Mouse (Mus musculus) E14TG2a.4 (cell line): ENCODE measurements around the gene Sympk.

Experiments
- H3K27me3 ChIP-seq: 2 replicates; pipeline ENCODE4 v1.6.1; 2014; ENCODE audit warnings: low read length, control low read depth; ENCODE audit not compliant: insufficient read depth
- H3K36me3 ChIP-seq: 2 replicates; pipeline ENCODE4 v1.6.1; 2014; ENCODE audit warnings: low read length, control low read depth; ENCODE audit not compliant: insufficient read depth
- H3K4me1 ChIP-seq: replicated peaks from 2 replicates; pipeline ENCODE4 v1.6.1; 2014; ENCODE audit warnings: low read depth, low read length, control low read depth
- H3K4me3 ChIP-seq: replicated peaks from 2 replicates; pipeline ENCODE4 v1.5.1; 2014; ENCODE audit warnings: mild to moderate bottlenecking, low read length
- H3K9me3 ChIP-seq: 2 replicates; pipeline ENCODE4 v1.6.1; 2014; ENCODE audit warnings: low read length, control low read depth
- CTCF ChIP-seq: conservative IDR thresholded peaks from 2 replicates; pipeline ENCODE4 v1.5.1; 2014; ENCODE audit warnings: low read length
- NANOG ChIP-seq: IDR thresholded peaks from 2 replicates; pipeline ENCODE4 v1.6.1; 2014; ENCODE audit warnings: borderline replicate concordance, low read length, mixed read lengths
- POU5F1 ChIP-seq: IDR thresholded peaks from 2 replicates; pipeline ENCODE4 v1.6.1; 2014; ENCODE audit warnings: low read length, borderline replicate concordance

Gene Sympk

DNA sequence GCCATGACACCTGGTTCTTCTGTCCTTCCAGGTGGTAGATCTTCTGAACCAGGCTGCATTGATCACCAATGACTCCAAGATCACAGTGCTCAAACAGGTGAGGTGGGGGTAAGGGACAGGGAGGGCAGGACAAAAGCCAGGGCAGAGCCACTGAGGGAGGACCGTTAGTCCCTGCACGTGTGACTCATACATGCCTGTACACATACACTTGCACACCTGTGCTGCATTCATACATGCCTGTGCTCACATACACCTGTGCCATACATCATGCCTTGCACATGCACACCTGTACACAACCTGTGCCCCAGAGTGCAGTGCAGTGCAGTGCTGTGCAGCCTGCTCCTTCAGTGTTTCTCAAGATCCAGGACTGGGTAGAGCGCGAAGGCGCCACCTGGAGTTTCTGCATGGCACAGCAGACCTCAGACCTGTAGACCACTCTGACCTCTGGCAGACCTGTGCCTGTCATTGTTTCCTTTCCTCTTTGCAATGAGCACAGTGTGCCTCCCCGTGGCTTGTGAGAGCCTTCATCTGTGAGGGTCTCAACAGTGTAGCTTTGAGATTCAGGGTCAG lies 5.0 kb downstream of the Sympk start:
- H3K9me3 ChIP-seq, result peaks cover 9% of the 10 kb centered on the region
- peak; percentile 60 for TF ChIP-seq CTCF
- TF ChIP-seq NANOG, result no peak
- peaks cover 64% of the 10 kb centered on the region for H3K36me3 ChIP-seq
- no peaks in the 10 kb centered on the region for H3K27me3 ChIP-seq
- peaks cover 43% of the 10 kb centered on the region for H3K4me1 ChIP-seq
- no peak overlapping the region for H3K4me3 ChIP-seq

- TF ChIP-seq CTCF (no peak), NANOG (no peak), POU5F1 (no peak)
Measured at GRCm38 (mm10) chr7:19031641-19032040, 7.5 kb downstream of the Sympk start.

DNA sequence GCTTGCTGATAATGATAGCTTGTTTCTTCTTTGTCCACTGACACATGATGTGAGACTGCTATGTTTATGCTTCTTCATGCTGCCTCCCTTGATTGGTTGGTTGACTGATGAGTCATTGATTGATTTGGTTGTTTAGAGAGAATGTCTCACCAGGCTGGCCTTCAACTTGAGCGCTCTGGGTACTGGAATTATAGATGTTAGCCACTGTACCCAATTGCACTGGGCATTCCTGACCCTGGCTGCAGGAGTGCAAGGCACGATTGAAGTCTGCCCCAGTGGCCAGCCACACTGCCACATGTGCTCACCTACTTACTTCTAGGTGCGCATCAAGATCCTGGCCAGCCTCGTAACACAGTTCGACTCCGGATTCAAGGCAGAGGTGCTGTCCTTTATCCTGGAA lies 20.4 kb downstream of the Sympk start:
- Histone ChIP-seq H3K9me3 (no peaks in the 10 kb centered on the region), H3K36me3 (peaks cover 99% of the 10 kb centered on the region), H3K27me3 (no peaks in the 10 kb centered on the region), H3K4me3 (no peak overlapping the region), H3K4me1 (peaks cover 31% of the 10 kb centered on the region)
- no peak for TF ChIP-seq CTCF
- TF ChIP-seq NANOG, result no peak
- no peak for TF ChIP-seq POU5F1

More at GRCm38 (mm10) chr7:19031641-19032040, 7.5 kb downstream of the Sympk start:
- peaks cover 29% of the 10 kb centered on the region for H3K4me1 ChIP-seq
- H3K4me3 ChIP-seq, result no peak overlapping the region
- H3K27me3 ChIP-seq, result no peaks in the 10 kb centered on the region
- peaks cover 9% of the 10 kb centered on the region for H3K9me3 ChIP-seq
- peaks cover 89% of the 10 kb centered on the region for H3K36me3 ChIP-seq

GRCm38 (mm10) chr7:19046286-19047069 lies 22.3 kb downstream of the Sympk start:
- no peaks in the 10 kb centered on the region for H3K27me3 ChIP-seq
- H3K36me3 ChIP-seq, result peaks cover 99% of the 10 kb centered on the region
- H3K4me1 ChIP-seq, result peaks cover 24% of the 10 kb centered on the region
- H3K4me3 ChIP-seq, result no peak overlapping the region
- no peaks in the 10 kb centered on the region for H3K9me3 ChIP-seq
- TF ChIP-seq CTCF (no peak), POU5F1 (no peak), NANOG (no peak)

- Histone ChIP-seq H3K4me1 (peaks cover 34% of the 10 kb centered on the region), H3K27me3 (no peaks in the 10 kb centered on the region), H3K4me3 (no peak overlapping the region), H3K36me3 (peaks cover 99% of the 10 kb centered on the region), H3K9me3 (no peaks in the 10 kb centered on the region)
- no peak for TF ChIP-seq CTCF
Measured at GRCm38 (mm10) chr7:19048006-19048527, 23.9 kb downstream of the Sympk start.

DNA sequence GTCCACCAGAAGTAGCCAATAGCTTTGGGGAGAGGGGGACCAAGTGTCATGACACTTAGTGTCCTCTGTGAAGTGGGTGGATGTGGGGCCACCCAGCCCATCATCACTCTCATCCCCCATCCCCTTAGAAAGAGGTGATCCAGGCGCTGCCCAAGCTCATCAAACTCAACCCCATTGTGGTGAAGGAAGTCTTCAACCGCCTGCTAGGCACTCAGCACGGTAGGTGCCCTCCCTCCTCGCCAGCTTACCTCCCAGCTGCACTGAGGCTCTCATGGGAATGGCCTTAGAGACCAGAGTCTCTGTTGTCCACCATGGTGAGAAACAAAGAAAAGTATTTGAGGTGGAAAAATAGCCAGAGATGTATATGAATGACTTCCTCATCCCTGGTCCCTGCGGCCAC lies 25.1 kb downstream of the Sympk start:
- TF ChIP-seq POU5F1 (no peak), CTCF (no peak), NANOG (no peak)
- H3K4me3 ChIP-seq, result no peak overlapping the region
- no peaks in the 10 kb centered on the region for H3K9me3 ChIP-seq
- peaks cover 42% of the 10 kb centered on the region for H3K4me1 ChIP-seq
- no peaks in the 10 kb centered on the region for H3K27me3 ChIP-seq
- peaks cover 94% of the 10 kb centered on the region for H3K36me3 ChIP-seq

- Histone ChIP-seq H3K36me3 (peaks cover 90% of the 10 kb centered on the region), H3K4me3 (no peak overlapping the region), H3K27me3 (no peaks in the 10 kb centered on the region), H3K4me1 (peaks cover 50% of the 10 kb centered on the region), H3K9me3 (no peaks in the 10 kb centered on the region)
- TF ChIP-seq POU5F1, result no peak
- no peak for TF ChIP-seq CTCF
- no peak for TF ChIP-seq NANOG
Measured at GRCm38 (mm10) chr7:19050172-19050571, 26.0 kb downstream of the Sympk start.

DNA sequence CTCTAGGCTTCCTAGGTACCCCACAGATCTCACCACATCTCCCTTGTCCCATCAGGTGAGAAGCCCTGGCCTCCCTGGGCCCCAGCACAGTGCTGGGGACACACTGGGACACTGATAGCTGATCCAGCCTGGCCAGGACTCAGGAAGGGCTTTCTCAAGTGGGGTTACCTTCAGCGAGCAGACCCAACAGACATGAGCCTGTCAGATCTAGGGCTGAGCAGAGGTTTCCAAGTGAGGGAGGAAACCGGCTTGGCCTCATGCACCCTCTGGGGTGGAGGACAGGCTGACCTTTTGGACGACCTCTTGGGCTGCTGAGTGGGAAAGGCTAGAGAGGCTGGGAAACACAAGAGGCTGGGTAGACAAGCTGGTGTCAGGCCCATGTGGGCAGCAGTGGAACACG lies 27.0 kb downstream of the Sympk start:
- TF ChIP-seq POU5F1 (no peak), CTCF (no peak), NANOG (no peak)
- Histone ChIP-seq H3K4me1 (peaks cover 50% of the 10 kb centered on the region), H3K9me3 (no peaks in the 10 kb centered on the region), H3K4me3 (no peak overlapping the region), H3K36me3 (peaks cover 90% of the 10 kb centered on the region), H3K27me3 (no peaks in the 10 kb centered on the region)
